Mouse (Mus musculus): ENCODE measurements around the gene Ccpg1. TPM values are rescaled to one million over a fixed set of nuclear protein-coding genes. Genes with fewer than 3 reads are reported as not detected.

The Ccpg1 gene
- polyA plus RNA-seq, 1 experiment from 2014 or later: 35.5 TPM

DNA sequence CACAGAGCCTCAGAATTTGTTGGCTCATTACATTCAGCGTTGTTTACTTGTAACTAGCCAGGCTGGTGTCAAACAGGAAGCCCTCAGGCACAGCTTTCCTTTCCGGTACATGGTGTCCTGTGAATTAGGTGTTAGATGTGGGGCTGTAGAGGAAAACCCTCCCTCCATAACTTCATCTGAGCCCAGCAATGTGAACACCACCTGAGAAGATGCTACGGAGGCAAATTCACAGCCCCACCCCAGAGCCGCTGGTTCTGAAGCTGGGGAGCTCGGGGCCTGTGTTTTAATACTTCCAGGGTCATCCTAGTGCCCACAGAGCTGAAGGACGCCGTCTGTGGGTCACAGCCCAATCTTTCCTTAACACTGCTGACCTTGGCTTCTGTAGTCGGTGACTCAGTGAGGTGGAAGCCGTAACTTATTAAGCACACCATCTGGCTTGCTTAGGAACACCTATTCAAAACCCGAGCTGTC, 70.2 kb downstream of the Ccpg1 start:
- ATAC-seq (ENCODE audit: low FRiP score, low read depth): no peak
- Histone ChIP-seq H3K4me1 (no peaks in the 10 kb centered on the region), H3K36me3 (no peaks in the 10 kb centered on the region), H3K4me2 (replicated peaks) (no peak overlapping the region), H3K27ac (no peak overlapping the region), H3K4me3 (no peak overlapping the region), H3K9ac (no peak overlapping the region), H3K27me3 (replicated peaks) (no peaks in the 10 kb centered on the region), H3K9me3 (no peaks in the 10 kb centered on the region)
- WGBS: 72% methylated on average over 10 of the region's 10 CpGs

DNA sequence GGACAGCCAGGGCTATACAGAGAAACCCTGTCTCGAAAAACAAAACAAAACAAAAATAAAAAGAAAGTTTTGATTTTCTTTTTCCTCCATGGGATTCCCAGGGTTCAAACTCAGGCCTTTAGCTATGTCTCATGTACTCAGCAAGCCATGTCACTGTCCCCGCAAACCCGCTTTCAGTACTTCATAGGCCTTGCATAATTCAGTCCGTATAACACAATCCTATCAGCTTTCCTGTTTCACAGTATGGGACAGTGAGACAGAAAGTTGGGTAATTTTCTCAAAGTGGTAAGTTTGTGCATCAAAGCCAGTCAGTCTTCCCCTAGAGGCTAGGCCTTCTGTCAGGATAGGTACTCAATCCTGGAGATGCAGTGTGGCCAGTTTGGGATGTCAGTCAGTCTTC, 74.0 kb downstream of the Ccpg1 start:
- Histone ChIP-seq H3K9me3 (no peaks in the 10 kb centered on the region), H3K9ac (no peak overlapping the region), H3K36me3 (no peaks in the 10 kb centered on the region), H3K4me3 (no peak overlapping the region), H3K4me1 (peaks cover 9% of the 10 kb centered on the region; the same call in 1 of the 2 replicates), H3K27me3 (replicated peaks) (no peaks in the 10 kb centered on the region), H3K4me2 (replicated peaks) (no peak overlapping the region), H3K27ac (no peak overlapping the region)
- no peak for ATAC-seq (ENCODE audit: low FRiP score, low read depth)
- WGBS: 87% methylated on average over 4 of the region's 4 CpGs

DNA sequence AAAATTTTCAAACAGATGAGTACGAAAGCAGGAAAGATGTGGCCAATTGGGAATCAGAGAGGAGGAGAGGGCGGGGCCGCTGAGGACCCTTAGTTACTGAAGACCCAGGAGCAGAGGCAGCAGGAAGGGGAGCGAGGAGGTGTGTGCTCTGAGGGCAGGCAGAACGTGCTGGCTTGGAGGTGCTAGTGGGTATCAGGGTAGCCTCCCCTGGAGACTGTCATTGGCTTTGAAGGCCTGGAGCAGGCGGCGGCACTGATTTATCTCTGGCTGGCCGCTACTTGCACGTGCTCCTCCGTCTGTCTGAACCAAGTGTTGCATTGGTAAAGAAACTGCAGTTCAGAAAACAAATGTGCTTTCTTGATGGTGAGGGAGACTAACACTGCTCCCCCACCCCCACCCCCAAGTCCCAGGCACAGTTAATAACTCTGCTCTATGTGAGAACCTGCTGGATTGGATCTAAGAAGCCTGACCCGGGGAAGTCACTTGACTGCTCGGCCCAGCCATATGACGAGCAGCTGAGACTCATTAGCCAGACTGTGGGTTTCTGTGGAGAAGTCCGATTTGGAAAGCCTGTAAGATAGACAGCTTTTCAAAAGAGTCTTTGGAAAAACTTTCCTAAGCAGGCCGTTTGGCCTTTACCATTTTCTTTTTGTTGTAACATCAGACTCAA, 78.5 kb downstream of the Ccpg1 start:
- no peak for ATAC-seq (ENCODE audit: low FRiP score, low read depth)
- H3K4me1 ChIP-seq: peaks cover 24% of the 10 kb centered on the region
- no peaks in the 10 kb centered on the region for H3K27me3 ChIP-seq (replicated peaks)
- WGBS: 30% methylated on average over 15 of the region's 15 CpGs
- H3K9me3 ChIP-seq: no peaks in the 10 kb centered on the region
- H3K27ac ChIP-seq: no peak overlapping the region
- no peak overlapping the region for H3K4me3 ChIP-seq
- H3K36me3 ChIP-seq: no peaks in the 10 kb centered on the region
- H3K9ac ChIP-seq: no peak overlapping the region
- H3K4me2 ChIP-seq (replicated peaks): peak overlapping the region; percentile 34

Small RNA genes within 50 kb of the gene (microRNA-seq; reads per million reads assigned to microRNA genes)
- gene Gm27353: not detected

Other genes starting within 250 kb of the Ccpg1 start
- 1.2 and 1.5 TPM in 2 replicates for gene Prtg, start 178.6 kb upstream of the Ccpg1 start, polyA plus RNA-seq (2016; fragmentation: Nextera tagmentation; extraction: Ambion mirVana)
- gene Pygo1, start 59.8 kb upstream of the Ccpg1 start, polyA plus RNA-seq (2016; fragmentation: Nextera tagmentation; extraction: Ambion mirVana): 12.0 and 13.0 TPM in 2 replicates
- gene Dyx1c1, start 26.6 kb upstream of the Ccpg1 start, polyA plus RNA-seq (2016; fragmentation: Nextera tagmentation; extraction: Ambion mirVana): 2.0 and 2.2 TPM in 2 replicates
- not detected in 2 replicates for gene Gm44503, start 26.6 kb upstream of the Ccpg1 start, polyA plus RNA-seq (2016; fragmentation: Nextera tagmentation; extraction: Ambion mirVana)
- gene Ccpg1os, start within 50 bp of the Ccpg1 start, polyA plus RNA-seq (2016; fragmentation: Nextera tagmentation; extraction: Ambion mirVana): 21.6 and 25.9 TPM in 2 replicates
- gene Pigb, start 54.9 kb downstream of the Ccpg1 start, polyA plus RNA-seq (2016; fragmentation: Nextera tagmentation; extraction: Ambion mirVana): 9.4 and 13.1 TPM in 2 replicates
- 1.2 and 1.3 TPM in 2 replicates for gene Rab27a, start 59.4 kb downstream of the Ccpg1 start, polyA plus RNA-seq (2016; fragmentation: Nextera tagmentation; extraction: Ambion mirVana)
- not detected in 2 replicates for gene Khdc3, start 116.4 kb downstream of the Ccpg1 start, polyA plus RNA-seq (2016; fragmentation: Nextera tagmentation; extraction: Ambion mirVana)
- not detected in 2 replicates for gene Gm20509, start 117.0 kb downstream of the Ccpg1 start, polyA plus RNA-seq (2016; fragmentation: Nextera tagmentation; extraction: Ambion mirVana)
- gene Rsl24d1, start 128.0 kb downstream of the Ccpg1 start, polyA plus RNA-seq (2016; fragmentation: Nextera tagmentation; extraction: Ambion mirVana): 116 TPM in 2 replicates